Mouse (Mus musculus) retina, adult 2 months (tissue): ENCODE measurements at regions not wholly inside any gene's neighbourhood (a gene's known extent, or its start where the extent isn't known, plus 50 kb on each side); places are given as distances from the start of the nearest gene placed in this dataset.

Experiments used
- DNase-seq: peaks from one replicate; pipeline ENCODE4 v3.0.0-alpha.2; 2012; ENCODE audit warnings: low read depth, low spot score

GRCm38 (mm10) chr13:44502612-44503256 lies 226.5 kb upstream of the Jarid2 start:
- DNase-seq = no peak

- no peak for DNase-seq
Observed at GRCm38 (mm10) chr13:44503257-44503950, 225.9 kb upstream of the Jarid2 start.

GRCm38 (mm10) chr13:44504455-44504854 lies 224.8 kb upstream of the Jarid2 start:
- DNase-seq = no peak

GRCm38 (mm10) chr13:44506975-44507374 lies 222.3 kb upstream of the Jarid2 start:
- no peak for DNase-seq

GRCm38 (mm10) chr13:44509526-44510159 lies 219.6 kb upstream of the Jarid2 start:
- no peak for DNase-seq

- no peak for DNase-seq
Observed at GRCm38 (mm10) chr13:44513378-44514285, 215.6 kb upstream of the Jarid2 start.

GRCm38 (mm10) chr13:44514636-44515158 lies 214.6 kb upstream of the Jarid2 start:
- no peak for DNase-seq

GRCm38 (mm10) chr13:44516863-44517262 lies 212.4 kb upstream of the Jarid2 start:
- DNase-seq = no peak

GRCm38 (mm10) chr13:44517312-44517711 lies 212.0 kb upstream of the Jarid2 start:
- no peak for DNase-seq

GRCm38 (mm10) chr13:44518215-44518614 lies 211.1 kb upstream of the Jarid2 start:
- no peak for DNase-seq

GRCm38 (mm10) chr13:44523516-44523915 lies 205.8 kb upstream of the Jarid2 start:
- no peak for DNase-seq

GRCm38 (mm10) chr13:44530867-44531564 lies 198.3 kb upstream of the Jarid2 start:
- no peak for DNase-seq

GRCm38 (mm10) chr13:44532631-44533180 lies 196.6 kb upstream of the Jarid2 start:
- no peak for DNase-seq

GRCm38 (mm10) chr13:44534575-44535080 lies 194.6 kb upstream of the Jarid2 start:
- DNase-seq = no peak

GRCm38 (mm10) chr13:44535441-44535840 lies 193.8 kb upstream of the Jarid2 start:
- DNase-seq = no peak

GRCm38 (mm10) chr13:44538238-44538637 lies 191.0 kb upstream of the Jarid2 start:
- DNase-seq = no peak

- no peak for DNase-seq
Observed at GRCm38 (mm10) chr13:44540401-44540800, 188.9 kb upstream of the Jarid2 start.

GRCm38 (mm10) chr13:44541243-44541653 lies 188.0 kb upstream of the Jarid2 start:
- DNase-seq = no peak

- no peak for DNase-seq
Observed at GRCm38 (mm10) chr13:44544786-44545185, 184.5 kb upstream of the Jarid2 start.

GRCm38 (mm10) chr13:44546289-44546688 lies 183.0 kb upstream of the Jarid2 start:
- DNase-seq = no peak
